ENCODE assay signal across 8 mouse cellular contexts in genomic region chr2:168128211-168128859, GRCm38 (mm10). TPM values are rescaled to one million over a fixed set of nuclear protein-coding genes. Genes with fewer than 3 reads are reported as not detected.
DNase-seq lines count a peak whose midpoint lies in the region; ATAC-seq and TF ChIP-seq lines count a peak whose summit lies in the region.

No protein-coding gene starts in this region.

- 20% methylated on average over 12 of the region's 14 CpGs for WGBS in hindbrain, postnatal 0 days

- H3K4me1 ChIP-seq in hindbrain, postnatal 0 days (ENCODE audit: insufficient read depth, low read length), result no peaks in the 10 kb centered on the region

- no peaks in the 10 kb centered on the region for H3K9me3 ChIP-seq in hindbrain, postnatal 0 days (ENCODE audit: low read length)

- intact Hi-C loops in gastrocnemius, adult 2 months (cut with DNase I), result no loop called here

- no peaks in the 10 kb centered on the region for H3K36me3 ChIP-seq in hindbrain, postnatal 0 days (ENCODE audit: insufficient read depth, low read length)

- DNase-seq in T-cell, adult 2 months (ENCODE audit: low spot score), result peak; percentile 83
- peak; percentile 88 to 93 for DNase-seq in cerebellum, postnatal 4 days (ENCODE audit: low spot score in 2 of 2)
- peak; percentile 80 for DNase-seq in gastrocnemius, adult 2 months
- peak; percentile 92 for DNase-seq in hindbrain, postnatal 0 days (ENCODE audit: low spot score)
- DNase-seq in left cerebral cortex, adult 18-20 months (ENCODE audit: low spot score in 2 of 2), result peak; percentile 82 to 83
- DNase-seq in lung, postnatal 4 days, result peak; percentile 94 to 95
- peak; percentile 86 for DNase-seq in right cerebral cortex, adult 2 months (ENCODE audit: low spot score in 2 of 2)
- peak; percentile 79 for DNase-seq in urinary bladder, postnatal 10 days (ENCODE audit: low spot score)

- no peaks in the 10 kb centered on the region for H3K27me3 ChIP-seq in hindbrain, postnatal 0 days (ENCODE audit: insufficient read depth, low read length)

- TF ChIP-seq CTCF in gastrocnemius, adult 2 months (IDR thresholded peaks at IDR 0.05), result peak; percentile 57
- peak; percentile 78 for TF ChIP-seq CTCF in hindbrain, postnatal 0 days (IDR thresholded peaks at IDR 0.05; ENCODE audit: low read depth)

- ATAC-seq in hindbrain, postnatal 0 days, result peak; percentile 90

- no peak overlapping the region for H3K27ac ChIP-seq in gastrocnemius, adult 2 months
- H3K27ac ChIP-seq in hindbrain, postnatal 0 days, result peak overlapping the region; percentile 34; the same call in 1 of the 2 replicates

- H3K4me2 ChIP-seq in hindbrain, postnatal 0 days (ENCODE audit: low read depth, low read length), result 0 out of 2 replicates have a peak overlapping the region, but pooled peaks have one; percentile 18

- no peak overlapping the region for H3K9ac ChIP-seq in hindbrain, postnatal 0 days (replicated peaks; ENCODE audit: low read length)

- H3K4me3 ChIP-seq in gastrocnemius, adult 2 months, result no peak overlapping the region
- no peak overlapping the region for H3K4me3 ChIP-seq in hindbrain, postnatal 0 days (ENCODE audit: low read length)

RNA-seq across cellular contexts. Expression of gene Pard6b, which starts 47.5 kb away (rescaled TPM):
- 1 to 10 TPM in 1 of 2 experiments, under 1 TPM in 1; 0.66 to 1.7 TPM for total RNA-seq in gastrocnemius, adult 2 months (2021)
- total RNA-seq in hindbrain, postnatal 0 days (2014; rRNA removed), result 5.1 and 7.7 TPM in 2 replicates
- 3.7 and 4.5 TPM in 2 replicates for polyA plus RNA-seq in hindbrain, postnatal 0 days (2015; fragmentation: Nextera tagmentation; extraction: Ambion mirVana)
- total RNA-seq in left cerebral cortex, adult 18-20 months (2021), result 1 to 10 TPM; 5.5 to 5.7 TPM
